Mouse (Mus musculus) gastrocnemius, postnatal 4 days (tissue): Measurements from ENCODE around the gene Aurkb. TPM values are rescaled to one million over a fixed set of nuclear protein-coding genes. Genes with fewer than 3 reads are reported as not detected.
A peak's percentile ranks its signal among the peaks of the same experiment; 100 is the strongest.

ENCODE experiments used
- DNase-seq, 2 experiments: peaks; one replicate each; pipeline ENCODE4 v3.0.0; 2021 to 2022; ENCODE audit warnings: low spot score in 2 of 2, mixed read lengths in 2 of 2
- total RNA-seq, 2 experiments: library from RNA; stranded (reverse); gene quantifications; 2 replicates each; pipeline ENCODE4 v1.2.3; 2021

The Aurkb gene
- total RNA-seq, 2 experiments from 2014 or later, result 25.6 TPM

DNA sequence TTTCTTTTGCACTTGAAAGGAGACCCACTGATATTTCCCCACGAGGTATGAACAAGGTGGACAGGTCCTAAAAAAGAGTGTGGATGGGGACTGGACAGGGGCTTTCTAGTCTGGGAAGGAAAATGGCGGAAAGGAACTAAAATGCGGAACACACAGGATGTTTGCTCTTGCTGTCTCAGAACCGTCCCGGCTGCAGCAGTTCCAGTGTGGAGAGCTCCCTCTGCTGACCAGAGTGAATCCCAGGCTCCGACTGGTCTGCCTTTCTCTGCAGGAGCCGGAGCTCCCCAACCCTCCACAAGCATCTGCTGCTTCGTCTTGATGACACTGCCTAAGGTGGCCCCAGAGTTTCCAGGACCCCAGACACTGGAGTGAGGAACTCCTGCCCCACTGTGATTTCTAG is 9.6 kb upstream of the Aurkb start:
- peak in 1 of 2 experiments; percentile 74 for DNase-seq

DNA sequence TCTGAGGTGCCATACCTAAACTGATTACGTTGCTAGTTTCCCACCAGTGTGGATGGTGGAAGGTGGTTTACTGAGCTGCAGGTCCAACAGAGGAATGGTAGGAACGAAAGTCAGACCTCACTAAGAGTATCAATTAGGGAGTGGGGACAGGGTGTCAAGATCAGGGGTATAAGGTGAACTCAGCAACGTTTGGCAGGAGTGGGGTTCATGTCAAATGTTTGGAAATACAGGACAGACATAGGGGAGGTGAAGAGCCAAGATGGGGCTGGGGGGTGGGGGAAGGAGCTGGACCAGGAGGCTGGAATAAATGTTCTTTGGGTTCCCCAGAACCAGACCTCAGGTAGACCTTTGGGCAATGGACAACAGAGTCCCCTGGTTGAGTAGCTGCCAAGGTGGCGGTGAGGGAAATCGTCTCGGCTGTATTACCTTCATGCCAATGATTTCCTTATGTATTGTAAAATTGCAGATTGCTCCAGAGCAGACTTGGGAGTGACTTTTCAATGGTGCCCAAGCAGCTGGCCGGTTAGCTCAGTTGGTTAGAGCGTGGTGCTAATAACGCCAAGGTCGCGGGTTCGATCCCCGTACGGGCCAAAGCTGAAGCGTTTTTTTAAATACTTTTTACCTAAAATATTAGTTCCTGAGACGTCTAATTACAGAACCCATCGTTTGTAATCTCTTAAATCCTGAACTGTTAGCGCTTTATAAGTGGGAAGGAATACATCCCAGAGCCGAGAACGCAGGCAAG is 8.8 kb upstream of the Aurkb start:
- peak; percentile 43 to 59 for DNase-seq

DNA sequence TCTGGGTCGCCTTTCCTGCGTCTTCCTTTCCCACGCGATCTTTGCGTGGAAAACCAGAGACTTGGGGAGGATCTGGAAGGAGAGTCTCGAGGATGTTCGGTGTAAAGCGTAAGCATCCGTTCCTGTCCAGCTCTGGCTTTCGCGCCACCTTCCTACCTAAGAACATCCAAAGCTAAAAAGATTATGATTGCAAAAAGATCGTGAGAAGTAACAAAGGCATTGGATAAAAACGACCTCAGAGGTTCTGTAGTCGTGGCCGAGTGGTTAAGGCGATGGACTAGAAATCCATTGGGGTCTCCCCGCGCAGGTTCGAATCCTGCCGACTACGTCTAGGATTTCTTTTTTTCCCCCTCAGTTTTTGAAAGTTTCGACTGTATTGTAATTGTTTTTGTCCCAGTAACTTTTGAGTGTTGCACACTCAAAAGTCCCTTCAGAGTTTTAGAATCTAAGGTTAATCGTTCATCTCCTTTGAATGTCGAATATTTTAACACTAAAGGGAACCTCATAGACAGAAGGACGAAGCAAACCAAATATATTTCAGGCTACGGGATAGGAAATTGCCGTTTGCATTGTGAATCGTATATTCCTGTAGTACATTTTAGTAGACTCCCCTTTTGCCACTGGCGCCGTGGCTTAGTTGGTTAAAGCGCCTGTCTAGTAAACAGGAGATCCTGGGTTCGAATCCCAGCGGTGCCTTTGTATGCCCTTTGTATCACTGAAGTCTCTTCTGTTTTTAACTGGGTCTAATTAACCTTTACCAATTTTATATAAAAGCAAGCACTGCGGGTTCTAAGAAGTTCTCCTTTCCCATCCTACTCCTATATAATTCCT is 8.0 kb upstream of the Aurkb start:
- DNase-seq, result peak in 1 of 2 experiments; percentile 58

DNA sequence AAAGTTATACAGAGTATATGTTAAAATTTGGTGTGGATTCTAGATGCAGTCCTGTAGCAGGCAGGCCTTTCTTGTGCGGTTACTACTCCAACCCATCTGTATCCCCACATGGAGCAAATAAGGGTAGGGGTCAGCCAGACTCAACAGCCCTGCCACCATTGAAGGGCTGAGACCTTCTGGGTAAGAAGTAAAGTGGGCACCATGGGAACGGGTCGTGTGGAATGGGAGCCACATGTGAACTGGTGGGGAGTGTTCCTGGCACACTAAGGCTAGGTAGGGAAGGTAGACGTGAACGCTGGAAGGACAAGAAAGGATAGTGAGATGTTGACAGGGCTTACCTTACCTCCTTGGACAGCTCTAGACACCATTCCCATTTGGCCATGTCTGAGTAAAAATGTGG is 7.3 kb upstream of the Aurkb start:
- DNase-seq, result no peak

DNA sequence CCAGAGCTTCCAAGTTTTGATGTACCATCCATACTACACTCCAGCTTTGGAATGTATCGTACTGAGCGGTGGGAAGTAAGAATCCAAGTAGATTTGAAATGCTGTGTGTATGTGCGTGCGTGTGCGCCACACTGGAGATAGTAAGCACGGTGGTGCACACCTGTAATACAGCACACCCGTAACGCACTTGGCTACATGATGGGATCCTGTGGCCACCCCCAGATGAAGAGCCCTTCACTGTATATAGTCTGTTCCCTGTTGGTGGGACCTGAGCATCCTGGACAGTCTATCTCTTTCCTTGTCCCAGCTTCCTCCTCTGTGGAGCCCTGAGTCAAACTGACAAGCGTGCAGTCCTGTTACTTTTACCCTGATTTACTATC is 938 bp downstream of the Aurkb start:
- no peak for DNase-seq

DNA sequence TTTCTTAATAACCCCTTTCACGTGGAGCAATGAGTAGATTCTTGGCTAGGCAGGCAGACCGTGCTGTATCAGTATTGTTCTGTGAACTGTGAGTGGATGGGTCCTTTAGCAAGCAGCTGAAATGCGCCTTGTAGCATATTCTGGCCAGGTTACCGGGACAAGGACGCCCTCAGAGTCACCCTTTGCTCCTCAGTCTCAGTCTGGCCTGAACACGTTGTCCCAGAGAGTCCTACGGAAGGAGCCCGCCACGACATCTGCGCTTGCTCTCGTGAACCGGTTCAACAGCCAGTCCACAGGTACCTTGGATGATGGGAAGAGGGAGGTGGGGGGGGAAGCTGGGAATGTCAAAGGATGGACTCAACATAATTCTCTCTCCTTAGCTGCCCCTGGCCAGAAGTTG is 2.1 kb downstream of the Aurkb start:
- DNase-seq, result no peak

DNA sequence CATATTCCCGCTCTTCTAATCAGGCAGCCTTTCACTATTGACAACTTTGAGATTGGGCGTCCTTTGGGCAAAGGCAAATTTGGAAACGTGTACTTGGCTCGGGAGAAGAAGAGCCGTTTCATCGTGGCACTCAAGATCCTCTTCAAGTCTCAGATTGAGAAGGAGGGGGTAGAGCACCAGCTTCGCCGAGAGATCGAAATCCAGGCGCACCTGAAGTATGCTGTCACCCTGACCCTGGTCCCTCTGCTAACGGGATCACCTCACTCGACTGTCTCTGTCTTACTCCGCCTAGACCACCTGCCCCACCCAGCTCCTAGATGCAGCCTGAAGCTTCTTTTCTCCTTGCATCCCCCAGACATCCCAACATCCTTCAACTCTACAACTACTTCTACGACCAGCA is 2.7 kb downstream of the Aurkb start:
- no peak for DNase-seq

DNA sequence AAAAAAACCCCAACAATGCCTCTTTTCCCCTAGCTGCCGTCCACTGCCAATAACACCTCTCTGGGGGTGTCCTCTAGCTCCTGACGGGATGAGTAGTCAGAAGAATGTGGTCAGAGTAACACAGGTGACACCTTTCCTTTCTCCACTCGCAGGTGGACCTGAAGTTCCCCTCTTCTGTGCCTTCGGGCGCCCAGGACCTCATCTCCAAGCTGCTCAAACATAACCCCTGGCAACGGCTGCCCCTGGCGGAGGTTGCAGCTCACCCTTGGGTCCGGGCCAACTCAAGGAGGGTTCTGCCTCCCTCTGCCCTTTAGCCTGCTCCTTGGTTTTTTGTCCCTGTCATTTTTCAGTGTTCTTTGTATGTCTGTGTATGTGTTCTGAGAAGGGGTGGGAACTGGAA is 5.3 kb downstream of the Aurkb start:
- no peak for DNase-seq

DNA sequence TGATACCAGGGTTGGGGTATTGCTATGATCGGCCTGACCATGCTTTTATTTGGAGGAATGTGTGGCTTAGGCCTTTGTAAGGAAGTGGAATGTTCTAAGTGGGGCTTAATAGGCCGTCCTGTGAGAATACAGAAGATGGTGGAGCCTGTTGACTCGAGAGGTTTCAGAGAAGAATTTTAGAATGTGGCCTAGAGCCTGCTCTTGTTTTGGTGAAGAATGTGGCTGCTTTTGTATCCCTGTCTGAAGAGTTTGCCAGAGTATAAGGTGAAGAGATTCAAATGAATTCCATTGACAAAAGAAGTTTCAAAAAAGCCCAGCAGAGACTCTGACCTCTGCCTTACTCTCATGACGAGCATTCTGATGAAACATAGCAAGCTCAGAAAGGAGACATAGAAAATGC is 6.3 kb downstream of the Aurkb start:
- no peak for DNase-seq

DNA sequence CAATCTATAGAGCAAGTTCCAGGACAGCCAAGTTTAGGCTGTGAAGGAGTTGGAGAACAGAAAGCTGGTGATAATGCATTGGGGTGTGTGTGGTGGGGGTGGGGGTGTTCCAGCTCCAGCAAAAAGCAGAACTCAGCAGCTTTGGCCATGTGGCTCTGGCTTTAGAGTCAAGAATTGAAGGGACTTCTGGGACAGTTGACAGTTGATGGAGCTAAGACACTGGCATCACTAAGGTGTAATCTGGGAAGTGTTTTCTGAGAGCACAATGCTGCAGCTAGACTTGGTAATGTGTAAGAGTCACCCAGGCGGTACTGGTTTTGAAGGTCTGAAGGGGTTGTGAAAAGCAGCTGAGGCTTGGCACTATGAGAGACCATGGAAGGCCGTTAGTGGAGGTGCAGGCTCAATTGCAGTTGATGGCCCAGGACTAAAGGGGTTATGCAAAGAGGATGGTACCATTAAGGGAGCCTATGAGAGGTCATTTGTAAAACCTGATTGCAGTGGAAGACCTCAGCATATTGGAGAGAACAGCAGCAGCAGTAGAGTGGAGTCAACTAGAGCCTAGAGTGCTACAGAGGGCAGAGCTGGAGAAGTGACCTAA is 7.5 kb downstream of the Aurkb start:
- DNase-seq, result no peak

DNA sequence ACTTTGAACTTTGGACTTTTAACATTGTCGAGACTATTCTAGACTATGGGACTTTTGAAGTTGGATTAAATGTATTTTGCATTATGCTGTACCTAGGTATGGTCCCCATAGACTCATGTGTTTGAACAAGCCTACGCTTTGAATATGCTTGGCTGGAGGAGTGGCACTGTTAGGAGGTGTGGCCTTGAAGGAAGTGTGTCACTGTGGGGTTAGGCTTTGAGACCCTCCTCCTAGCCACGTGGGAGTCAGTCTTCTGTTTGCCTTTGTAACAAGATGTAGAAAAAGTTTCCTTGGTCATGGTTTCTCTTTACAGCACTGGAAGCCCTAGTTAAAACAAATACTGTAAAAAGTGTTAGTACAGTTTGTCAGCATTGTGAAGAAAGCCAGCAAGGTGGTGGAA is 8.4 kb downstream of the Aurkb start:
- DNase-seq, result no peak

DNA sequence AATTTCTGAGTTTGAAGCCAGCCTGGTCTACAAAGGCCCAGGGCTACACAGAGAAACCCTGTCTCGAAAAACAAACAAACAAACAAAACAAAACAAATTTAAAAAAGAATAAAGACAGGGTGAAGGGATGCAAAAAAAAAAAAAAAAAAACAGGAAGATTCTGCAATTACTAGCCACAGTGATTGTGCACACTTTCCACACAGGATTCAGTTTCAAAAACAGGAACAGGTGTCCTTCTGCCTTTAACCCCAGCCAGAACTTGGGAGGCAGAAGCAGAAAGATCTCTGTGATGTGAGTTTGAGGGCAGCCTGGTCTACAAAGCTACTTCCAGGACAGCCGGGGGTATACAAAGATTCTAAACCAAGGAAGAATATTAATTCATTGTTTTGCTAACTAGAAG is 12.8 kb downstream of the Aurkb start:
- DNase-seq, result no peak

DNA sequence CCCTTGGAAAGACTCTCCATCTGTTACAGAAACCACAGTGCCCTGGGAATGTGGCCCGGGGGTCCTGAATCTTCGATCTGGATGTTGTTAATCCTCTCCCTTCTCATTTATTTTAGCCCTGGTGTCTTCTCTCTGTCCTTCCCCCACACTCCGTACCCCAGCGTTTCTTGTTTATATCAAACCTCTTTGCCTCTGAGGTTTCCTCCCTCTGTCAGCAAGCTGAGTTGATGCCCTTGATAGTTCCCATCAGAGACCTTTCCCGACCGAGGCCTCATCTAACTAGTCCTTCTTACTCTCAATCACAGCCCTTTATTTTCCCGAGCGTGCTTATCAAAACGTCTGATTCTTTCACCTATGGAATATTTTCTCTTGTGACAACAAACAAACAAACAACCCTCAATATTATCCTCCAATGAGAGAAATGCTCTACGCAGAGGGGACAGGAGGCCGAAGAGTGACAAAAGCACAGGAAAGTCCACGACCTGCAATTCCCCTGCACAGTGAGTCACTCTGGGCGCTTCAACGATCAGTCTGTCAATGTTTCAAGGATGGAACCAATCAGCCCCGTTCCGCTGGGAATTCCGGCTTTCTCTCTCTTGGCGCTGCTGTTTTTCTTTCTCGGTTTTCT is 13.4 kb downstream of the Aurkb start:
- DNase-seq, result no peak

DNA sequence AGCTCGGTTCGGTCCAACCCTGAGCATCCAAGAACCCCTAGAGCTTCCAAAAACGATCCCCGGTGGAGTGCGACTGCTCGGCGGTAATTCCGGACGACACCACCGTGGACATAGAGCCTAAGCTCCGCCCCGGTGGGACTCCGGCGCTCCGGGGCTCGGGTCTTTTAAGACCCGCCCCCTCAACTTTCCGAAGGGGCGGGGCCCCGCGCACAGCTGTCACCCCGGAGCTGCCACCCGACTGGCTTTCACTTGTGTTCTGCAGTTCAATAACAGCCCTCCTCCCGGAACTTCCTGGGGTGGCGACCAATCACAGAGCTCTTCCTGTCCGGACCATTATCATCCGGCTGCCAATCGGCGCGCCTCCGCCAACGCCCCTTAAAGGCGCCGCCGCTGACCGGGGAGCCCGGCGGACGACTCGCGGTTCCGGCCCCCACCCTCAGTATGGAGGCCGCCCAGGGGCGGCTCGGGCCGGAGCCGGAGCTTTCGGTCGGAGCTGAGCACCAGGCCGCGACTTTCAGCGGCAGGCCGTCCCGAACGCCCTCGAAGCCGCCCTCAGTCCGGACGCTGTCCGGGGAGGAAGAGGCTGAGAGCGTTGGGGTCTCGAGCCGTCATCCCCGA is 14.0 kb downstream of the Aurkb start, which contains the start of gene Borcs6:
TSS of gene Borcs6 (plus strand) at position 361 of the 618 bp plus-strand sequence.
- peak; percentile 88 to 92 for DNase-seq

DNA sequence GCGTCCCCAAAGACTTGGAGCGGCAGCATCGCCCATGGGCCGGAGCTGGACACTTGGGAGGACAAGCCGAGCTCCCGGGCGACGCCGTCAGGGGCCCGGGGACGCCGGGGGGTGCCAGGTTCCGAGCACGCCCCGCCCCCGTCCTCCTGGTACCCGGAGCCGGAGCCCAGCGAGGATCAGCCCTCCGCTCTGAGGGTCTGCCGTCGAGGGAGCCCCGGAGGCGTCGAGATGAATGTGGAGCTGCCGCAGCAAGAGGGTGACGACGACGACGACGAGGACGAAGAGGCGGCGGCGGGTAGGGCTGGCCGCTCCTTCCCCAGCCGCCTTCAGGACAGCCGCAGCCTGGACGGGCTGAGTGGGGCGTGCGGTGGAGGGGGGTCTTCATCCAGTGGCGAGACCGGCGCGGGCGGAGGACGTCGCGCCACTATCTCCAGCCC is 14.5 kb downstream of the Aurkb start:
- peak; percentile 47 to 67 for DNase-seq

DNA sequence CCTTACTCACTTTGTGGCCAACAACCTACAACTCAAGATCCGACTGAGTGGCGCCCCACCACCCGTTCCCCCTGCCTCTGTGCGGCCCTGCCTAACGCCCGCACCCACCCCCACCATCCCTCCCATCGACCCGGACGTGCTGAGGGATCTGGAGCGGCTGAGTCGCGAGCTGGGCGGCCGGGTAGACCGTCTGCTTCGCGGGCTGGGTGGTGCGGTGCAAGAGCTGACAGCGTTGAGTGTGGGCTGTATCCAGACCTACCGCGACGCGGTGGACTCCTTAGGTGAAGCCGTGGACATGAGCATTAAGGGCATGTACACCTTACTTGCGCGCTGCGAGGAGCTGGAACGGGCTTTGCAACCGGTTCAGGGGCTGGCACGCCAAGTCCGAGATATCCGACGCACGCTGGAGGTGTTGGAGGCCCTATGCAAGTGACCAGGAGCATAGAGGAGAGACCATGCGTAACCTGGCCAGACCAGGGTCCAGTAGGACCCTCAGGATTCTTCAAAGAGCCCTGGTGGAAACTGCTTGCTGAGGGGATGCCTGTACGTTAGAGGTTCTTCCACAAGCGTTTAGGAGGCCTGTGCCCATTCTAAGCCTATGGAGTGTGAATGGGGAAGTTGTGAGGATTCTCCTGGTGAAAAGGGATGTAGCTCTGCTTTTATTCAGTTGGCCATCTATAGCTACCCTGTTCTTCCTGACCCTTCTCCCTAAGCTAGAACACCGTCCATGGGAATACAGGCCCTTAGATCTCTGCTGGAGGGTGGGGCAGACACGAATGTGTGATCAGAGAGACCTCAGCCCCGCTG is 15.2 kb downstream of the Aurkb start:
- DNase-seq, result peak in 1 of 2 experiments; percentile 52

DNA sequence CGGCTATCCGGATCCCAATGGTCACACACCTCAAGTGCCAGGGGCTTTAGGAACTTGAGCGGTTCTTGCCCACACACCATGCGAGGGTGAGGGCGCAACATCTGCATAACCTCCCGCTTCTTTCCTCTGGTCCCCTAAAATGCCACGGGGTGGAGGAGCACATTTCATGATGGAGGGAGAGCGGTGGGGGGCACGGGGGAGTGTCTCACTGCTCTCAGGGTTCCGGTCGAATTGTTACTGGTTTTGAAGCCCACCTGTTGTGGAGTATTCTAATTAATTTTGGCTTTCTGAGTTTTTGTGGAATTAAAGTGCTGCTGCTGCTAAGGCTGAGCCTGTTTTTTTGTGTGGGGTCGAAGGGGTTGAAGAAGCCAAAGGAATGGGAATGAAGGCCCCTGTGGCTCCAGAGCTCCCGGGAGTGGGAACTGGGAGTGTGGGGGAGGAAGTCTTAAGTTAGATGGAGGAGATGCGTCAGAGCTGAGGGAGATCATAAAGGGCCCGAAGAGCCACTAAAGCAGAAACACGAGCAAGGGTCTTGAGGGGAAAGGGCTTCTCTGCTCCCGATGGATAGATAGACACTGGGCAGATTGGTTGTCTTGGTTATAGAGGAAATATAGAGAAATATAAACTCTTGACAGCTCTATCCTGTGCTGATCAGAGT is 15.9 kb downstream of the Aurkb start:
- DNase-seq, result no peak

DNA sequence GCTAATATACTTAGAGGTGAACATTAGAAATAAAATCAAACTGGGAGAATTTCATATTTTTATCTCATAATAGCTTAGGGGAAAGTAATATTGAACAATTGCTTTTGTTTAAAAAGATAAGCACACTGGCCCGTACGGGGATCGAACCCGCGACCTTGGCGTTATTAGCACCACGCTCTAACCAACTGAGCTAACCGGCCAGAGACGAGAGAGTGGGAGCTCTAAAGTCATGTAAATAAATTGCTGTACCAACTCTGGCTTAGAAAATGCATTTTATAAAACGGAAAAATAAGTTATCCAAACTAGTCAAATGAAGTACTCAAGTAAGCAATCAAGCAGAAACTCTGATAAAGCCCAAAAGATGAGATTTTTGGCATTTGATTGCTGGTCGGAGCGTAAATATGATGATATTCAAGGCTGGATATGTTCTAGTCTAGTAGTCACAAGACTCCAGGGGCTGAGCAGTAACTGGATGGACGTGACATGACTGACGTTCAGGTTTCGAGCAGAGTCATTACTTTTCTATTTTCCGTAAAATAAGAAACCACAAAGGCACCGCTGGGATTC is 16.8 kb downstream of the Aurkb start:
- DNase-seq, result peak; percentile 58 to 64

DNA sequence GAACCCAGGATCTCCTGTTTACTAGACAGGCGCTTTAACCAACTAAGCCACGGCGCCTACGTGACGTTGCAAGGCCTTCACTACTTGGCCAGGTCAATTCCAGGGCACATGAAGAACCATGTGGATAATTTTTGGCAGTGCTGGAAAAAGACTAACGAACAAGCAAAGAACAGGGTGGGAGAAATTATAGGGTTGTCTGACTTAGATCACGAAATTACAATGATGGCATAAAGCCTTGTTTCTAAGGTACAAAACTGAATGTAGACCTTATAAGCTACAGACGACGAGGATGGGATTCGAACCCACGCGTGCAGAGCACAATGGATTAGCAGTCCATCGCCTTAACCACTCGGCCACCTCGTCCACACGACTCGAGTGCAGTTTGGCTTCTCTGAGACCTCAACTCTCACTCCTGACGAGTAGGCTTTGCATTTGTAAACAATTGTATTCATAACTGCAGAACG is 17.3 kb downstream of the Aurkb start:
- peak; percentile 83 to 89 for DNase-seq
